Mouse (Mus musculus): Measurements from ENCODE around the gene Ccr4.
A peak's percentile ranks its signal among the peaks of the same experiment; 100 is the strongest.
"Not testable (repeated sequence)": the region's sequence is repeated elsewhere in the genome, so short reads cannot be mapped to it uniquely, and the experiment has no call there.

Gene Ccr4

DNA sequence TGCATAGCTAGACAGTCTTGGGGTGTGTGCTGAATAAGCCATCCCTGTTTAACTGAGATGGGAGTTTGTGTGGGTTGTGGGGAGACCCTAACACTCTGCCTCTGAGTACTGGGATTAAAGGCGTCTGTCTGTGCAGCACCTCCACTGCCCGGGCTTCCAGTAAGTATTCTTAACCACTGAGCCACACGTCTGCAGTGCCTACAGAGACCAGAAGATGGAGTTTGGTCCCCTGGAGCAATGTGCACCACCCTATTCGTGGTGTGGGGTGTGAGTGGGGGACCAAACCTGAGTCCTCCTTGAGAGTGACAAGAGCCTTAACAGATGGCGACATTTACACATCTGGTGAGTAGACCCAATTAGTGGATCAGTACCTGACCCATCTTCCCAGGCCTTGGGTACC, 17.3 kb upstream of the Ccr4 start:
- DNase-seq = peak; percentile 54

DNA sequence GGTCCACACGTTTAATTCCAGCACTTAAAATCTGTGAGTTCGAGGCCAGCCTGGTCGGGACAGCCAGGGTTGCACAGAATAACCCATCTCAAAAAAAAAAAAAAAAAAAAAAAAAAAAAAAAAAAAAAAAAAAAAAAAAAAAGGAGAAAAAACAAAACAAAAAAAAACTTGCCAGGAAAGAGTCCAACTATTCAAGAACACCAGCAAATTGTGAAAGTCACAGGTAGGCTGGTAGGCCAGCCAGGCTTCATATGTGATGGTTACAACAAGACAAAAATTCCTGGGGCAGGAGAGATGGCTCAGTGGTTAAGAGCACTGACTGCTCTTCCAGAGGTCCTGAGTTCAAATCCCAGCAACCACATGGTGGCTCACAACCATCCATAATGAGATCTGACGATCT, 15.8 kb upstream of the Ccr4 start:
- DNase-seq = not testable (repeated sequence)

DNA sequence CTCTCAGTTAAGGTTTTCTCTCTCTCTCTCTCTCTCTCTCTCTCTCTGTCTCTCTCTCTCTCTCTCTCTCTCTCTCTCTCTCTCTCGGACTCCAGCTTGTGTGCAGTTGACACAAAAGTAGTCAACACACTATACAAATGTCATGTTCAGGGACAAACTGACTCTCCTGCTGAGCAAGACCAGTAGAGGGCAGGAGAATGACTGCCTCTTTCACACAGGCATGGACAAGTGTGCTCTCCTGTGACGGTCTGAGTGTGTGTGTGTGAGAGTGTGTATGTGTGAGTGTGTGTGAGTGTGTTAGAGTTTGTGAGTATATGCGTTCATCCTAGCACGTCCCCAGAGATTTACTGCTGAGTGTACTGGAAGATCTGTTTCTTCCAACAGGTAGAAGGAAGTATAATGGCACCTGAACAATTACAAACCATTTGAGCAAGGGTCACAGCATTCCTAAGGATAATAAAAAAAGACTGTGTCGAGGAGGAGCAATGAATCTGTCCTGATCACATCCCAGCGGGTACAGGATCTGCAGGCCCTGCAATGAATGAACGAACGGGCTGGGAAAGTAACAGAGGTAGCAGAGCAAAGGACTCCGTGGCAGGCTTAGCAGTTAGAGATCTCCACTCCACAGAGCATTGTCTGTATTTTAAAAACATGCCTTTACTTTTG, 14.2 kb upstream of the Ccr4 start:
- no peak for DNase-seq

DNA sequence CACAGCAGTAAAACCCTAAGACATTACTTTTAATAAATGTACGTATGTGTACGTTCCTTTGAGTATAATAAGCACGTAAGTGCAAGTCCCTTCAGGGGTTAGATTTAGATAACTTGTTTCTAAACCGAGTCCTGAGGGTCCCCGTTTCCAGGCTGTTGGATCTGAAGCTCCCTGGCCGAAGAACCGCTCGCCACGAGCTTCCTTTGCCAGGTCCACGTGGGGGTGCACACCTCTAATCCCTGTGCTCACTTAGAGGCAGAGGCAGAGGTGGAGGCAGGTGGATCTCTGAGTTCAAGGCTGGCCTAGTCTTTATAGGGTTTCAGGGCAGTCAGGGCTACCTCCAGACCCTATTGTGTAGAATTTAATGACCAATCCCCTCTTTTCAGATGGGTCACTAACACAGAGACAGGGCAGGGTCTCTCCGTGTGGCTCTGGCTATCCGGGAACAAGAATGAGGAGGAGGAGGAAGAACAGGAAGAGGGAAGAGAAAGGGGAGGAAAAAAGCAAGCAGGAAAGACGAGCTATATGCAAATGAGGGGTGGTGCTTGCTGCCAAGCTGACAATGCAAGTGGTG, 13.3 kb upstream of the Ccr4 start:
- DNase-seq = no peak

DNA sequence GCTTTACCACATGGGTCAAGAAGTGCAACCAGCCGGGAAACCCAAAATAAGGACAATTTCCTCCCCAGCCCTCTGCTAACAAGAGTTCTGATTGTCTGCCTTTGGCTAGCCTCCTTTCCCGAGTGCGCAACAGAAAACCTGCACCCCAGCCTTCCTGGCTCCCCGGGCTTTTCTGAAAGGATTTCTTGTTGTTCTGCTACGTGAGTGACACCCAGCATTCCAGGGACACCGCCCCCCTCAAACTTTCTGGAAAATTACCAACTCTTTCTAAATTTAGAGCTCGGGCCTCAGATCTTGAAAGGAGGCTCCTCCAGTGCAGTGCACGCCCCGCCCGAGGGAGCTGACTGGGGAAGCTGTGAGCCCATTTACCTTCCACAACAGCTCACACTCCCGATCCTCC, 10.6 kb upstream of the Ccr4 start, which contains the start of gene C130032M10Rik:
C130032M10Rik (plus strand) TSS at position 334 of the 400 bp plus-strand sequence.
- DNase-seq = no peak

DNA sequence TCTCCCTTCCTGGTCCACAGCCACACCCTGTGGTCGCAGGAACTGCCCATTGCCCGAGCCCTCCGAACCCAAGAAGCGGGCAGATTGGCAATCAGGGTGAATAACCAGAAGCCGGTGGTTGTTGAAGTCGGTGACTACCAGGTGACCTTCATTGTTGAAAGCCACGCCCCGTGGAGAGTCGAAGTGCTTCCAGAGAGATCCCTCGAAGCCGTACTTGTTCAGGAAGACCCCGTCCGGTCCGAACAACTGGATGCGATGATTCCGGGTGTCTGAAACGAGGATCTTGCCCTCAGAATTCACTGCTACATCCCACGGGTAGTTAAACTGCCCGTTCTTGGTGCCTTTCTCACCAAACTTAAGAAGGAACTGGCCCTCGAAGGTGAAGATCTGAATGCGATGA, 8.1 kb upstream of the Ccr4 start:
- no peak for DNase-seq

DNA sequence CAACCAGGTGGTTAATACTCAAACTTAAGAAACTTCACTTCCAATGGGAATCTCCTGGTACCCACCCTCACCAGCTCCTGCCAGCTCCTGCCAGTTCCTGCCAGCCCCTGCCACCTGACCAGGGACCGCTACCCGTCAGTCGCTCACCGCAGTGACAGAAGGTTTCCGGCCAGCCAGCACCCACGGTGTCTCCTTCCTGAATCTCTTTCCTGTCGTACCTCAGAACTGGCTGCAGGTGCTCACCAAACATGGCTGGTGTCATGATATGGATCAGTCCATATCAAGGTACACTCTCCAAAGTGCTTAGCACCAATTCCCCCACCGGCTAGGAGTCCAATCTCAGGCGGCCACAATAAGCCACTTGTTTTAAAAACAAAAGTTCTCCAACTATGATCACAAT, 5.1 kb upstream of the Ccr4 start:
- DNase-seq = peak; percentile 62

DNA sequence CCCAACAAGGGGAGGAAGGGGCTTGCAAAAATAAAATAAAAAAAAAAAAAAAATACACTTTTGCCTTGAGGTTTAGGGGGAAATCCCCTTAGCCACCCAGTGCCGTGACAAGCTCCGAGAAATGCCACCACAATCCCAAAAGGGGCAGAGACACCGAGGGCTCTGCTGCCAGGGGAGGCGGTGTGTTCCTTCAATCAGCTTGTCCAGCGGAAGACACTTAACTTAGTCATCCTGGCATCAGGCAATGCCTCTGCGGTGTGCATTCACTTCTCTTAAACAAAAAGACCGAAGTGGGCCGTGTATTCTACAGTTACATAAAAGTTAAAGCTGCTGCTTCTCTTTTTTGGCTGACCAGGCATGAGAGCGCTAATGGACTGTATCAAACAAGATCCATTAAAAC, 2.7 kb upstream of the Ccr4 start:
- DNase-seq = no peak

DNA sequence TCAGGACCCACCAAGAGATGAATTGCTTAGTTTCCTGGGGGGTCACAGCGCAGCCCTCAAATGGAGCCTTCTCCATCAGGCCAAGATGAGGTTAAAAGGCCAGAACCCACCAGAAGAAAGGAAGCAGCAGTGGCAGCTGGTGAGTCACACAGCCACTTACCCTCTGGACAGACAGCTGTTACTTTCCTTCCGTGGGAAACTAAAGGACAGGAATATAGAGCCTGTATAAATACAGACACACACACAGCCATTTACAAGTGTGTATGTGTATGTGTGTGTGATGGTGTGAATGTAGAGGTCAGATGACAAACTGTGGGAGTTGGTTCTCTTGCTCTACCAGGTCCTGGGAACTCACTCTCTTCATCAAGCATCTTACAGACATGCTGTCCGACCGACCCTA, 1.8 kb upstream of the Ccr4 start:
- DNase-seq = no peak

DNA sequence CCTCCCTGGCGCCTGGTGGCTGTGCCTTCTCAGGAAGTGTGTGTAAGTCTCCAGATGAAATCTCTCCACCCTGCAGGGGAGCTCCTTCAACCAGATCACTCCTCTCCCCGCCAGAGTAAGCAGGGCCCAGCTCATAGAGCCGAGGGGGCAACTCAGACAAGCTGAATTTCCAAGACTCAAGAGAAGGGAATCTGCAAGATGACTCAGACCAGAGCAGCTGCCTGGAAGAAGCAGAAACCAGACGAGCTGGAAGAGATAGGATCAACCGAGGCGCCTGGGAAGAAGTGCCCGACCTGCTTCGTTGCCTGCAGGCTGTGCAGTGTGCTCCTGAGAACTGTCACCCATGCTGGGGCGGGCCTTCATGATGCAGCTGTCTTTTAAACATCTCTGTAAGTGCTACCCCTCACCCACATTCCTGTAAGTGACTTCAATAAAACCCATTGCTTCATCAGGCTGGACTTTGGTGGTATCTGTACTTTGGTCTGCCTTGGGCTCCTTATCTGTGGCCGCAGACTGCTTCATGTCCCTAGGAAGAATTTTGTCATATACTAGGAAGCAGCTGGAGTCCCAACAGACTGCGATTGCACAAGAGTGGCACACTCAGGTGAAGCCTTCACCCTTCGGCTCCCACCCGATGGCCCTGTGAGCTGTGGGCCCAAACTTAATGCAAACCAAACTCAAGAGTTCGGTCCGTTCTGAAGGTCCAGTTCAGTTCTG, 1.8 kb downstream of the Ccr4 start:
- no peak for DNase-seq

DNA sequence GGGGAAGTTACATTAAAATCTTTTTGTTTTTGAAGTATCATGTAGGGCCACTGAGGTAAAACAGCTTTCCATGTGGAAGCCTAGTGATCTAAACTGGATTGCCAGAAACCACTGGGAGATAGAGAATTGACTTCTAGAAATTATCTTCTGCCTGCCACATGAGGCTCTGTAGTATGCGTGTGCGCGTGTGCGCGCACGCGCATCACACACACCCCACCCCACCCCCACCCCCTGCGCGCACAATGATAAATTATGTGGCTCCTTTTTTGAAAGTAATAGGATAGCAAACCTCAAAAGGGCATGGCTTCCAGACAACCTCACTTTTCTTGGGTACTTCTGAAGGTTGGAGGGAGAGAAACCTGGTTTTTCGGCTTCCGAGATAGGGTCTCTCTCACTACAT, 2.8 kb downstream of the Ccr4 start:
- no peak for DNase-seq

DNA sequence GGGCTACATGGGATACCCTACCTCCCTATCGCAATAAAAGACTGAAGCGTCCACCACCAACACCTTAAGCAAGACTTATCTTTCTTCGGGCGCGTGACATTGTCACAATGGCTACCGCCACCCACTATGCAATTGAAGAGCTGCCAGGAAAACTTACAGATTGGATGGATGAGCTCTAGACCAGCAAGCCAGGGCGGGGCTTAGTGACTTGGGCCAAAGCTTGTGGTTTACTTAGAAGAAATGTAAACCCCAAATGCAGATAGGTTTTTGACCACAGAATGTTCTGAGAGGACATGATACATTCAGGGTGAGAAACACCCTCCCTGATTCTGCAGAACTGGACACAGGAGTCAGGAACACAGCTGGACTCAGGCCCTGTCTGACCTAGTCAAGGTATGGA, 3.6 kb downstream of the Ccr4 start:
- DNase-seq = no peak

DNA sequence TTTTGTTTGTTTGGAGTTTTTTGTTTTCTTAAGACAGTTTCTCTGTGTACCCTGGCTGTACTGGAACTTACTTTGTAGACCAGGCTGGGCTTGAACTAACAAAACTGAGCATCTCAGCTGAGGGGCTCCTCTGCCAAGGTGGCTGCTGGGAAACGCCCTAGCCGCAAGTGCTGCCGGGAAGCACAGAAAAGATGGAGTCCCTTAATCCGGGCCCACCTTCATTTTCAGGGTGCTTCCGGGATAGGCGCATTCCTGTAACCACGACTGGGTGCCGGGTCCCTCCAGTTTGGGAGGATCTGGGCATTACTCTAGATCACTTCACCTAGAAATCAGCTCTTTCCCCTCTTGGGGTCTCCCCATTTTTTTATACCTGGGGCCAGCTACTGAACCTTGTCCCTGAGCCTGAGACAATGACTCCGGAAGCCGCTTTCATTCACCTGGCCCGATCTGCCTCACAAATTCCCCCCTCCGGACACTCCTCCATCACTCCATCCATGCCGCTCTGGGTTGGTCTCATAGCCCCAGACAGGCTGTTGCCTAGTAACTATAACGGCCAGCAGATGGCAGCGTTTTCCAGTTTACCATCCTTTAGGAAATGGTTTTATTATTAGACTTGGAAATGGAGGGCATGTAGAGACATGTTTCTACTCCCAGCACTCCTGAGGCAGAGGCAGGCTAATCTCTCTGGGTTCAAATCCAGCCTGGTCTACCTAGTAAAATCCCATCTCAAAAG, 4.8 kb downstream of the Ccr4 start:
- peak; percentile 83 for DNase-seq

DNA sequence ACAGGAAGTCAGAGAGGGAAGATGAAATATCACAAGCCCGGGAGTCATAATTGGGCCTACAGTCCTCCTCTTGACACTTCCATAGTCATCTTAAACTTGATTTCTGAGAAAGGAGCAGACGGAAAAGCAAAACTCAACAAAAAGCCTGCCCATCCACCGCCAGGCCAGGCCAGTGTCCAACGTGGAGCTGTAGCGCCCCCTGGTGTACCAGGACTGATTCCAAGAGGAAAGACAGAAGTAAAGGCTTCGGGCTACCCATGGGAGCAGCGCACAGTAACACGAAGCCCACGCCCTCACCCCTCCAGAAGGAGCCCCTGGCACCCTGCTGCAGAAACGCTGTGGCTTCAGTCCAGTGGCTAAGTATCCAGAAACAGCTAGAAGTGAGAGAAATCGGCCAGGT, 6.5 kb downstream of the Ccr4 start:
- peak; percentile 98 for DNase-seq

DNA sequence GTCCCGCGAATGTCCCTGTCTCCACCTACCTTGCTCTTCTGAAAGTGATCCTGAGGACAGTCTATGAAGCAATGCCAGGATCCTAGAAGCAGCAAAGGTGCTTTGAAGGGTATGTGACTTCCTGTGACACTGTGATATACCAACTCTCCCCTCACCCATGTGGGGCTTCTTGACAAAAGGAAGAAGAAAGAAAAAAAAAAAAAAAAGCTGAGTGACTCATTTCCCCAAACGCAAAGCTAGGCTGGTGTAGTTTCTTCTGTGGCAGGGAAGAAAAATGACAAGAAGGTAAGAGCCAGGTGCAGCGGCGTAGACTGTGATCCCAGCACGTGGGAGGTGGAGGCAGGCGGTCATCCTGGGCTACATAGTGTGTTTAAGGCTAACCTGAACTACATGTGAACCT, 8.2 kb downstream of the Ccr4 start:
- peak; percentile 59 for DNase-seq

DNA sequence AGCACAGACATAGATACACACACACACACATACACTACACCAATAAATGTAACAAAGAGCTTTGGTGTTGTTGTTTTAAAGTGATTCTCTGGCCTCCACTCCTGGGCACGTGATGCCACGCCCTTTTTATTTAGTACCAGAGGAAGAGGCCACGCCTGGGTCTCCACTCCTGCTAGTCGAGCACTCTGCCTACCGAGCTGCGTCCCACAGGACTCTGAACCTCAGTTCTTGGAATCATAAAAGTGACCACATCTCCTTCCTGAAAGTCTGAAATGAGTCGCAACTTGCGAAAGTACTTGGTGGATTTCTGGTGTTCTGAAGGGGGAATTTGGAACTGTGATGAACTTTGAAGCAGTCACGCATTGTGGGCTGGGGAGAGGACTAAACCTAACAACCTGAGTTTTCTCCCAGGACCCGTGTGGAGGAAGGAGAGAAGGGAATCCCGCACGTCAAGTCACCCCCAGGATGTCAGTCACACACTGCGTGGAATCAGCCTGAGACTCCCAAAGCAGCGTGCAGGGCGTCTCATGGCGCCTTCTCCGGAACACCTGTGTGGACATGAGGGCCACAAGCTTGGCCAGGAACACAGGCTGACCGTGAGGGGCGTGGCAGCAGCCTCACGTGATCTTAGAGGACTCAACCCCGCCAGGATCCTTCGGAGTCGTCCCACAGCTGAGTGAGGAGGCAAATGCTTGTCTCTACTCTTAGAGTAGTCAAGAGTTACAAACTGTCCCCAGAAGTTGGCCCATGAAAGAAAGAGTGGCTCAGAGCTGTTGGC, 17.0 kb downstream of the Ccr4 start:
- no peak for DNase-seq

DNA sequence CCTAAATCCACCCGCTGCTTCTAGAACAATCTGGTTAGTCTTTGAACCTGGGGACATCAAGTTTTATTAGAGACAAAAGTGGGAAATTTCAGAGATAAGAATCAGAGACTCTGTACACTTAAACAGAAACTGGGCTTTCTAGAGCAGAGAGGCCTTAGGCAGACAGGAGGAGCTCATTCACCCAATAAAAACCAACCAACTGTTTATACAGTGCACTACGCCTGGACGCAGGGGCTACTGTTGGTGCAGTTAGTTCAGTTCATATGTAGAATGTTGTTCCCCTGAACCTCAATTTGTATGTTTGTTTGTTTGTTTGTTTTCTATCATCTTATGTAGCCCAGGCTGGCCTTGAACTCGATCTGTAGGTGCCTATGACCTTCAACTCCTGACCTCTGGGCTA, 17.9 kb downstream of the Ccr4 start:
- DNase-seq = no peak

DNA sequence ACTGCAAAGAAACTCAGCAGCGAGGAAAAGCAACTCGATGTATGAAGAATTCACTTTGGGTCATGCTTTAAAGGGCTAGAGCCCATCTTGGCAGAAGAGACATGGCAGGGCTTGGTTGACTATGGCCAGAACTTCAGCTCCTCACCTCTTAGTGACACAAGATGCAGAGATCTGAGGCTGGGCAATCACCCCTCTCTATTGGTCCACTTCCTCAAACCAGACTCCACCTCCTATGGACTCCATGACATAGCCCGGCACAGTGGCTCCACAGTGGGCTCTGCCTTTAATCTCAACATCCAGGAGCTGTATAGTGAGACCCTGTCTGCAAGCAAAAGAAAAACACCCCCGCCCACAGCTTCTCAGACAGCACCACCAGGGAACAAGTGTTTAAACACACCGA, 19.9 kb downstream of the Ccr4 start:
- no peak for DNase-seq

DNA sequence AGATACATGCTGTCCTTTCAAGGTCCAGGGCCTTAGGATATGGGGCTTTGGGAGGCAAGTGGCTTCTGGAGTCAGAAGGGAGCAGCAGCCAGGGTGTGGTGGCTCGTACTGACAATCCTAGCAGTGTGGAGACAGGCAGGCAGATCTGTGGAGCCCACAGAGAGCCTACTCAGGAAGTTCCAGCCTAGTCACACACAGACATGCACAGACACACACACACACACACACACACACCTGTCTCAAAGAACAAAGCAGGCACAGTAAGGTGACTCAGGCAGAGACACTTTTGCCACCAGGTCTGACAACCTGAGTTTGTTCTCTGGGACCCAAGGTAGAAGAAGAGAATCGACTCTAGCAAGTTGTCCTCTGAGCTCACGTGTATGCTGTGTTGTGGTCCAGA, 23.8 kb downstream of the Ccr4 start:
- DNase-seq = no peak

DNA sequence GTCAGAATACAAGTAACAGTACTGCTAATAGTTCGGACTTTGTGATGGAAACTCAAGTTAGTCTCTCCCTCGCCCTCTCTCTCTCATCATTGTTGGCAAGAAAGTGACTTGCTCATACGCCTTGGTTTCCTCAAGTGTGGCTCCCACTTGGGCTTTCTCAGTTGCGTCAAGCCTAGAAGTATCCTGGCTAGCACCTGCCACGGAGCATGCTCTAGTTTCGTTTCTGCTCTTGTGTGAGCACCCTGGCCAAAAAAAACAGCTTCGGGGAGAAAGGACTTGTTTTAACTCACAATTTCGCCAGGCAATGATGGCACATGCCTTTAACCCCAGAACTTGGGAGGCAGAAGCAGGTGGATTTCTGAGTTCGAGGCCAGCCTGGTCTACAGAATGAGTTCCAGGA, 27.7 kb downstream of the Ccr4 start:
- no peak for DNase-seq

DNA sequence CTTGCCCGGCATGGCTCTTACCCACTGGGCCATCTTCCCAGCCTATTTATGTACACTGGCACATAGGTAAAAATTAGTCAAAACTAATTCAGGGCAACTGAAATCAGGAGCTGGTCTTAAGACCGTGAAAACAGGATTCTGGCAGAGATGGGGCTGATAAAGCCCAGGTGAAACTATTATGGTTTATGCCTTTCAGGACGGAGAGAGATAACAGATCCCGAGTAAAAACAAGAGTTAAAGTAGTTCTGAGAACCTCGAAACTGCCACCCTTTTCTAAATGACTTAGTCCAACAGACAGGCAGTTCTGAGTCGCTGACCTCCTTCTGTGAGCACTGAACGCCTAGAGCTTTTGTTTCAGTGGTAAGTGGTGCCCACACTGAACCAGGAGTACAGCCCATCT, 32.8 kb downstream of the Ccr4 start:
- no peak for DNase-seq

DNA sequence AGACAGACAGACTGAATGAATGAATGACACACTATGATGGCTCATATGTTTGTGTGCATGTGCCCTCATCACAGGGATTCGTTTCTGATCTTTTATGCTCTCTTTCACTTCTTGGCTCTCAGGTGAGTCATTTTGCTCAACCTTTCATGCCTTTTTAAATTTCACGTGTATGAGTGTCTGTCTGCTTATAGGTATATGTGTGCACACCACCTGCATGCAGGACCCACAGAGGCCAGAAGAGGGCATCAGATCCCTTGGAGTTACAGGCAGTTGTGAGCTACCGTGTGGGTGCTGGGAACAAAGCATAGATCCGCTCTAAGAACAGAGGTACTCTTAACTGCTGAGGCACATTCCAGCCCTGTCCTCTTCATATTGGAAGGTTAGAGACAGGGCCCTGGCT, 36.0 kb downstream of the Ccr4 start:
- DNase-seq = no peak

DNA sequence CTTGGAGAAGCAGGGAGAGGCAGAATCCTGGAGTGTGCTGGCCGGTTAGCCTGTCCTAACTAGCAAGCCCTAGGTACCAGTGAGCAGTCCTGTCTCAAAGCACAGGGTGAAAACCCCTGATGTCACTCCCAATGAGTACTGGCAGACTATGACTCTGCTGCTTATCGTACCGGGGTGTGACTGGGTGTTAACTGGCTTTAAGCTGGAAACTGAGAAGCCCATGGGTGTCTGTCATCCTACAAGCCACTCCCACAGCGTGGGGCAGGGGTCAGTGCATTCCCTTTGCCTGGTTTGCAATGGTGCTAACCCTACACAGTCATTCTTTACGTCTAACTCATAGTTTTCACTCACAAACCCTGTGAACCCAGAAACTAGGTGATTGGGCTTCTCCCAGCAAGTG, 36.5 kb downstream of the Ccr4 start:
- no peak for DNase-seq
